Mouse (Mus musculus) cerebellum, adult 9-10 months (tissue): ENCODE results near the gene Akr1c19.

Experiments used
- DNase-seq: peaks from one replicate; pipeline ENCODE4 v3.0.0; 2022

Gene Akr1c19

DNA sequence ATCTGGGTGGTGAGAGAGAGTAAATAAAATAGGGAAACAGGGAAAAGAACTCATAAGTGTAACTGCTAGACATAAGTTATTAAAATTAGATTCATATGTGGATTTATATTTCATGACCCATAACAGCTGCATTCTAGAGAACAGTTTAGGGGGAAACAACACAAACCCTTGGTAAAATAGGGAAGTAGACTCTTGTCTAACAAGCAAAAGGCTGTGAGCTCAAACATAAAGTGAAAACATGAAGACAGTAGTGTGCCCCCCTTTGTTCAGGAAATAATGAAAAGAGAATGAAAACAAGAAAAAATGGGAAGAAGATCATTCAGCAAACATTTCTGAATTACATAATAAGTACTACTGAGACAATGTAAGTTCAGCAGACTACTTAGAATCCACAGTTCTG lies 42.4 kb downstream of the Akr1c19 start:
- no peak for DNase-seq

- no peak for DNase-seq
Observed at GRCm38 (mm10) chr13:4277526-4277925, 49.0 kb downstream of the Akr1c19 start.

DNA sequence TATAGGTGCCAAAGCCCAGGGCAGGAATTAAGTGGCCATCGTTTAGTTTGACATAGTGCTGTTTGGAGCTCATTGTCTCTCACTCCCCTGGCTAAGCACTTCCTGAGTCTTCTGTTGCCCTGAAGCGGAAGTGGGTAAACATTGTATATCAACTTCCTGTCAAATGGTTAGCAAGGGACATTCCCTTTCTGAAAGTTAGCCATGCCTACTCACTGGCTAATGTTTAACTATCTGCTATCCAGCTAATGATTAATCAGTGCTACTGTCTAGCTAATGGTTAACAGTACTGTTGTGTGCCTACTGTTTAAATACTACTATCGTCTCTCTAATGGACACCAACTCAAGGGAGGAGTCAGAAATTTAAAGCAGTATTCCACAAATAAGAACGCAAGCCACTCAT lies 50.8 kb downstream of the Akr1c19 start, which contains the start of gene Akr1c12:
TSS of gene Akr1c12 (minus strand) at position 150 of the 400 bp plus-strand sequence.
- DNase-seq, result no peak

DNA sequence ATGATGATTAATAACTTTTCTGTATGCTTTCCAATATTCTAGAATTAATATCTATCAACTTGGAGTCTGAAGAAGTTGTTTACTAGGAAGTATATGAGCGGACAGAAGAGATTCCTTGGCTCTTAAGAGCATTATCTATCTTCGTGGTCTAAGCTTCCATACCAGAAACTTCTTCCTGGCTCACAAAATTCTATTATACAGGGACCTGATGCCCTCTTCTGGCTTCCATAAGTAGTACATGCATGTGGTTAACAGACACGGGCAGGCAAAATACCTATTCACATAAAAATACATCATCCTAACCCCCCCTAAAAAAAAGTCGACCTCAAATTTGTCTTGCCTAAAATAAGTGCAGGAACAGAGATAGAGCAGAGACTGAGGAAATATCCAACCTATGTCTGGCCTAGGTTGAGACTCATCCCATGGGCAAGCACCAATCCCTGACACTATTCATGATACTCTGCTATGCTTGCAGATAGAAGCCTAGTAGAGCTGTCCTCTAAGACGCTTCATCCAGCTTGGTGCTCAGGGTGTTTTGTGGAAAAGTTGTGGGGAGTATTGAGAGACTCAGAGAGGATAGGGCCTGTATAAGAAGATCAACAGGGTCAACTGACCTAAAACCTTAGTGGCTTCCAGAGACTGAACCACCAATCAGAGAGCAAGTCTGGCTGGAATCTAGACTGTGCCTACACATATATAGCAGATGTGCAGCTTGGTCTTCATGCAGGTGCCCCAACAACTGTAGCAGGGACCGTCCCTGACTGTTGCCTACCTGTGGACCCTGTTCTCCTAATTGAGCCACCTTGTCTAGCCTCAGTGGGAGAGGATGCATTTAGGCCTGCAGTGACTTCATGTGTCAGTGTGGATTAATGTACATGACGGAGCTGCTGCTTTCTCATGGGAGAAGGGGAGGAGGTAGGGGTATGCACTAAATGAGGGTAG lies 53.2 kb downstream of the Akr1c19 start:
- peak; percentile 6 for DNase-seq

- DNase-seq, result no peak
Observed at GRCm38 (mm10) chr13:4296991-4297390, 68.5 kb downstream of the Akr1c19 start.
